Mouse (Mus musculus) Patski (cell line): ENCODE data around the gene Srf. TPM values are rescaled to one million over a fixed set of nuclear protein-coding genes. Genes with fewer than 3 reads are reported as not detected.
"Not testable (repeated sequence)": the region's sequence is repeated elsewhere in the genome, so short reads cannot be mapped to it uniquely, and the experiment has no call there.

Experiments
- ATAC-seq: fragments of 100-300 bp; one replicate; pipeline ENCODE4 v1.8.0; 2021
- CTCF ChIA-PET: fragments of 350-600 bp; sonication (Branson Sonifier 250); formaldehyde crosslinking; loops from one replicate; lab custom pipeline; 2022; ENCODE audit warnings: inconsistent platforms; lab: Charles Lee
- POLR2A ChIA-PET: fragments of 350-600 bp; sonication (Branson Sonifier 250); formaldehyde crosslinking; loops from one replicate; lab custom pipeline; 2022; ENCODE audit warnings: antibody characterized with exemption, inconsistent platforms; lab: Charles Lee
- DNase-seq: peaks from one replicate; pipeline ENCODE4 v3.0.0-alpha.2; 2011; ENCODE audit warnings: low read depth, low spot score
- H3K27me3 ChIP-seq: fragments of 371-371 bp; one replicate; pipeline ENCODE4 v1.5.1; 2021
- CTCF ChIP-seq: fragments of 100-300 bp; IDR thresholded peaks from one replicate; pipeline ENCODE4 v1.5.1; 2021
- in situ Hi-C: fragments of 300-500 bp; cut with MboI; formaldehyde crosslinking; loops from 3 replicates; pipeline ENCODE4 v1.11.1; 2018; ENCODE audit warnings: low pct_unique_long_range_greater_than_20kb, mixed read lengths
- polyA plus RNA-seq: library from polyadenylated mRNA; unstranded; gene quantifications from one replicate; pipeline ENCODE4 v1.2.3, GENCODE M21; 2021

Srf gene
- polyA plus RNA-seq, 1 experiment from 2014 or later = 72.1 TPM

DNA sequence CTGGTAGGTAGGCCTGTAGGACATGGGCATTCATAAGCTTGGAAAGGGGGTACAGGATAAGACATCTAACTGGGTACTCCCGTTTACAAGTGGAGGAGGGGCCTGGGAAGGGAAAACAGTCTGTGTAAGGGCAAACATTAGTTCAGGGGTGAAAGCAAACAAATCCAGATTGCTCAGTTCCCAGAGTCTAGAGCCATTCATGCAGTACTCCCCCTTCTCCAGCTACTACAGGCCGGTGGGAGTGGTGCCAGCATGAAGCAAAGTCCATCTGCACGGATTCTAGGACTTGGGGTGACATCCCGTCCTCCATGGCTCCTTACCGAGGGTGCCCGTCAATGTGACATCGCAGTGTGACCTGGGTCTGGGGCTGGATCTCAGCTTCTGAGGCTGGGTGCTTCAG, 34.5 kb upstream of the Srf start:
- ATAC-seq (no peak), DNase-seq (no peak)
- in situ Hi-C loops = no loop called here
- POLR2A ChIA-PET = no interaction called here
- no peak for TF ChIP-seq CTCF
- no peaks in the 10 kb centered on the region for H3K27me3 ChIP-seq
- CTCF ChIA-PET = no interaction called here

DNA sequence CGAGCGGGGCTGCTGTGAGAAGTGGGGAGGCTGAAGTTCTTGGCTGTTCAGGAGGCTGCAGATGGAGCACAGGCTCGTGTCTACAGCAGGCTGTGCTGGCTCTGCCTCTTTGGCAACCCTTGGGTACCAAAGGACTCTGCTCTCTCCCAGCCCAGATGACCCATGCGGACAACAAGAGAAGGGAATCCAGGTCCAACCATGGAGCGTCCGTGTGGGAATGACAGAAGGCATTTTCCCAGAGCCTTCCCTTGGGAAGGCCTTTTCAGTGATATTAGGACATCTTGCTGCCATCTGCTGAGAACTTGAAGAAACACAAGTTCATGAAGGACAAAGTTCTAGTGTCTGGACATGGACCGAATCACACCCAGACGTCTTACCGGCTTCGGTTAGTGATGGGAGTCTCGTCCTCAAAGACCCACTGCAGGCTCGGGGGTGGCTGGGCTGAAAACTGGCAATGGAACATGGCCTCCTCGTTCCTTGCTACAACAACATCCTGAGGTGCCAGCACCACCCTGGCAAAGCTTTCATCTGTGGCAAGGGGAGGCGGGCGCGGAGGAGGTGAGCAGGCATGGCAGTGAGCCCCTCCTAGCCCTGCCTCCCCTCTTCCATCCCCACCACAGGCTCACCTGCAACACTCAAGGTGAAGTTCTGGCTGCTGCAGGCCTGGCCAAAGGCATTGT, 33.8 kb upstream of the Srf start:
- DNase-seq (no peak), ATAC-seq (no peak)
- H3K27me3 ChIP-seq = no peaks in the 10 kb centered on the region
- ChIA-PET CTCF (no interaction called here), POLR2A (no interaction called here)
- no peak for TF ChIP-seq CTCF
- in situ Hi-C loops = no loop called here

DNA sequence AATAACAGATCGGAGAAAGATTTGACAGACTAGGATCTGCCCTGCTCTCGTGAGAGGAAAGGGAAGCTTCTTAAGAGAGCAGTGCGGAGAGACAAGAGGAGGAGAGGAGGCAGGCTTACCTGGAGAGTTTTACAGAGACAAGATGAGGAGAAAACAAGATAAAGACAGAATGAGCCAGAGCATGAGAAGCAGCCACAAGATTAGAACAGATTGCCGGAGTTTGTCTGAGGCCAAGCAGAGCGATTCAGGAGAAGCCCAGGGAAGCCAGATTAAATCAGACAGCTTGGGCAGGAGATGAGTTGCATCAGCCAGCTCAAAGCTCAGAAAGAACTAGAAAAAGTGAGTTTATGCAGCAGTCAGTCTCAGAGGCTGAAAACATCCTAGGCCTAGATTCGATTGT, 32.9 kb upstream of the Srf start:
- ChIA-PET CTCF (no interaction called here), POLR2A (no interaction called here)
- no peaks in the 10 kb centered on the region for H3K27me3 ChIP-seq
- DNase-seq (no peak), ATAC-seq (no peak)
- no peak for TF ChIP-seq CTCF
- in situ Hi-C loops = no loop called here

DNA sequence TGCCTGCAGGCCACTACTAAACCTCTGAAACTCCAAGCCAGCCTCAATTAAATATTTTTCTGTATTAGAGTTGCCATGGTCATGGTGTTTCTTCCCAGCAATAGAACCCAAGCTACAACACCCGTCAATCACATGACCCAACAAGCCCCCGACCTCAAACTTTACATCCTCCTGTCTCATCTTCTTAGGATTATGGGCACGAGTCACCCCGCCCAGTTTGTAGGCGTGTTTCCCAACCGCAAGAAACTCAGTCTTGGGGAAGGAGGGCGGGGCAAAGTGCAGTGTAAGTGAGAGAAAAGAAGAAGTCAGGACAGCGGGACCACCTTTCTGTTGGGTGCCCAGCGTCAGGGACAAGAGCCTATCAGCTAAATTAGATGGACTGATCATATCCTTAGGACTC, 32.2 kb upstream of the Srf start:
- ChIA-PET CTCF (interaction anchor here (1.5 kb wide), 1 partner anchor 12 kb away, joined by 5 read pairs; no protein-coding TSS in a partner anchor), POLR2A (no interaction called here)
- no peak for TF ChIP-seq CTCF
- DNase-seq (no peak), ATAC-seq (no peak)
- in situ Hi-C loops = no loop called here
- no peaks in the 10 kb centered on the region for H3K27me3 ChIP-seq

DNA sequence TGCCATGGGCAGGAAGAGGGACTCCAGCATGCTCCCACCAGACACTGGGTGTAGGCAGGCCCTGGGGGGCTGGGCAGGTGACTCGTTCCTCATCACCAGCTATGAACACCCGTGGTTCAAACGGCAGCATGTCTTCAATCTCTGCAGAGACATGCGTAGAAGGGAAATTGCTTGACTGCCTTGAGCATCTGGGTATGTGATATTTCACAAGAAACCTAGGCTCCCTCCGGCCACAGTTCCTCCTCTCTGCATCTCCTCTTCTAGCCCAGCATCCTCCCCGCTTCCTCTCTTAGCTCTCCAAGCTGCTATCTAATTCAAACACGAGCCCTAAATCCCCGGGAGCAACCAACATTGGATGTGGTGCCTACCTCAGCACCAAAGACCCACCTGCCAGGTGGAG, 30.4 kb upstream of the Srf start:
- H3K27me3 ChIP-seq = no peaks in the 10 kb centered on the region
- ChIA-PET POLR2A (no interaction called here), CTCF (interaction anchor here (1.4 kb wide), 1 partner anchor 34 kb away, joined by 4 read pairs; no protein-coding TSS in a partner anchor)
- no peak for TF ChIP-seq CTCF
- ATAC-seq (no peak), DNase-seq (no peak)
- in situ Hi-C loops = no loop called here

DNA sequence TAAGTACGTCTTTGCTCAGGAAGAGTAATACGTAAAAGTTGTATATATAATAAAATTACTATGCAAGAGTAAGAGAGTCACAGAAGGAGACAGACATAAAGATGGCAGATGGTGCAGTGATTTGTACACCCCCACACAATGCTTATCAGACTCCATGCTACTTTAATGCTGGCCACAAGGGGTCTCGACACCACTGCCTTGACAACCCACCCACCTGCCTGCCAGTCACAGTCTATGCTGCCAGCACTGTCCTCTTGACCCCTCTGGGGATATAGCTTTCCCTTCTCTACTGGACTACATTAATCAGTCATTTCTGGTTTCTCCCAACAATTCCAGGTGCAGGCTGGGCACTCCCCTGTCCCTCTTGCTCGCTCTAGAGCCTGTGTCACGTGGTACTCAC, 22.7 kb upstream of the Srf start:
- POLR2A ChIA-PET = interaction anchor here (0.5 kb wide), 1 partner anchor 35 kb away, joined by 3 read pairs; no protein-coding TSS in a partner anchor
- no peak for ATAC-seq
- no peak for TF ChIP-seq CTCF
- H3K27me3 ChIP-seq = no peaks in the 10 kb centered on the region
- in situ Hi-C loops = no loop called here
- CTCF ChIA-PET = interaction anchor here (1.8 to 2.3 kb wide), 2 partner anchors 11 to 21 kb away, joined by 5 read pairs; no protein-coding TSS in a partner anchor
- no peak for DNase-seq

DNA sequence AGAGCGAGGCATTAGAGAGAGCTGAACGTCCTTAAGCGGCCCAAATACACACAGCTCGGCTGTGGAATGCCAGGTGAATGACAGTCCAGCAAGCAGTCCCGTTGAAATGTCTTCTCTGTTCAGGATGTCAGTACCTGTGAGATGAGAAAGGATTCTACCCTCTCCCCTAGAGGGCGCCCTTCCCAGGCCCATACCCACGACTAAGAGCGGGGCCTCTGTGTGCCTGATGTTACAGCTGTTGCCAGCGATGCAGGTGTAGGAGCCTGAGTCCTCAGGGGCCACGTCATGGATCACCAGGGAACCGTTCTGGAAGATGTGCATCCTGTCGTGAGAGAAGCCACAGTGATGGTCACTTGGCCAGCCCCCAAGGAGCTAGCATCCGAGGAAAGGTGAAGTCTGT, 20.1 kb upstream of the Srf start:
- DNase-seq (no peak), ATAC-seq (no peak)
- ChIA-PET CTCF (interaction anchor here (0.9 to 2.3 kb wide), 6 partner anchors 8 to 56 kb away, joined by 3 to 7 read pairs (median 4); no protein-coding TSS in a partner anchor), POLR2A (no interaction called here)
- no peaks in the 10 kb centered on the region for H3K27me3 ChIP-seq
- in situ Hi-C loops = no loop called here
- peak; percentile 81 for TF ChIP-seq CTCF

DNA sequence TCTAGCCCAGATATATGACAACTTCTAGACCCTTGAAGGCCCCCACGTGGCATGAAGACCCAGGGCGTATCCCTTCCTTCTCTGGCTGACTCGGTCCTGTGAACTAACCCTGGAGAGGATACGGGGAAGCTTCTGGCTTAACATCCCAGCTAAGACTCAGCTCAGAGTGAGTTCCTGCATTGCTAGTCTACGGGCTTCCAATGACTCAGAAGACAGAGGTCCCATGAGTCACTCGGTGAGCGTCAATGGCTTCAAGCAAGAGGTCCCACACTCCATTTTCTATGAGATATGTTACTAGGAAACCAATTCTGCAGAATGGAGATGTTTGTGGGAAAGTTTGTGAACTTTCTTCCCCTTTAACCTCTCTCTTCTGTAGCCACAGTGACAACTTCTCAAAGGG, 18.6 kb upstream of the Srf start:
- ATAC-seq (no peak), DNase-seq (no peak)
- in situ Hi-C loops = no loop called here
- POLR2A ChIA-PET = no interaction called here
- CTCF ChIA-PET = no interaction called here
- no peak for TF ChIP-seq CTCF
- H3K27me3 ChIP-seq = no peaks in the 10 kb centered on the region

DNA sequence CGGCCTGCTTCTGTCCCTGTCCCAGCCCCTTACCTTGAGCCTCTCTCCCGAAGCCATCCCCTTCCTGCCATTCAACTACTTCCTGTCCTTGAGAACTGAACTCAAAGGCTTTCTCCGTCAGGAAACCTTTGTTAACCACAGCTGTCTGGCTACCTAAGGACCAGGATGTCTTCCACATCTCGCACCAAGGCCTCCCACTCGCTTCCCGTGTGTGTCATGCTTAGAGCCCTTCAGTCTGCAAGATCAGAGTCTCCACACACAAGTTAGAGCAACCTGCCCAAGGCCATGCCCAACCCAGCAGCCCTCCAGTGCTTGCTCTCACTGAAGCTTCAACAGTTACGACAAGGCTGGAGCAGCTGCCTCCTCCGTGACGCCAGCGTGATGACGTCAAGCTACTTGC, 15.0 kb upstream of the Srf start:
- DNase-seq (no peak), ATAC-seq (no peak)

DNA sequence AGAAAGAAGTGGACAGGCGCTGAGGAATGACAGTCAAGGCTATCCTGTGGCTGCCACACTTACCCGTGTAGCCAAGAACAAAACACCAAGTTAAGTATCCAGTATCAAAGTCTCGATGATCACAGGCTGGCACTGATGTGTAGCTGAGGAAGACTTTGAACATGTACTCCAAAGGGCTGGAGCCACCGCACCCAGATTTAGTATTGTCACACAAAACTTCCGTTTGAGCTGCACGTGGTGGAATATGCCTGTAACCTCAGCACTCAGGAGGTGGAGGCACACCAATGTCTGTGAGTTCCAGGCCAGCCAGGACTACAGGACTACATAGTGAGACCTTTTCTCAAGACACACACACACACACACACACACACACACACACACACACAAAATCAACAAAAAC, 3.2 kb upstream of the Srf start:
- in situ Hi-C loops = no loop called here
- ChIA-PET POLR2A (no interaction called here), CTCF (interaction anchor here (0.7 to 1.0 kb wide), 2 partner anchors 14 to 21 kb away, joined by 3 to 4 read pairs; no protein-coding TSS in a partner anchor)
- H3K27me3 ChIP-seq = no peaks in the 10 kb centered on the region
- TF ChIP-seq CTCF = no peak
- no peak for ATAC-seq
- no peak for DNase-seq

More for the DNA sequence above, 15.0 kb upstream of the Srf start:
- H3K27me3 ChIP-seq = no peaks in the 10 kb centered on the region
- CTCF ChIA-PET = no interaction called here
- POLR2A ChIA-PET = no interaction called here
- TF ChIP-seq CTCF = no peak
- in situ Hi-C loops = no loop called here

DNA sequence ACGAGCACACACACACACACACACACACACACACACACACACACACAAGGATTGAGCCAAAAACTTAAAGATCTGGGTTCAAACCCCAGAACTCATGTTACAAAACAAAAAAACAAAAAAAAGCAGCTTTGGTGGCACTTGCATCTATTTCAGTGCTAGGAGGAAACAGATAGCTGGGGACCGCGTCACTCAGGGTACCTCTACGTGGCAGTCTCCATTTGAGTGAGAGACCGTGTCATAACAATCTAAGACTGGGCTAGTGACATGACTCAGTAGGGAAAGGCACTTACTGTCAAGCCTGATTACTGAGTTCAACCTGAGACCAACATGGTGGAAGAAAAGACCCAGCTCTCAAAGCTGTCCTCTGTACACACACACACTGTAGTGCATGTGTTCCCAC, 2.2 kb upstream of the Srf start:
- DNase-seq (no peak), ATAC-seq (no peak)
- no peak for TF ChIP-seq CTCF
- no peaks in the 10 kb centered on the region for H3K27me3 ChIP-seq
- ChIA-PET POLR2A (no interaction called here), CTCF (interaction anchor here (0.7 to 1.5 kb wide), 3 partner anchors 20 to 58 kb away, joined by 3 to 5 read pairs (median 3); no protein-coding TSS in a partner anchor)
- in situ Hi-C loops = no loop called here

DNA sequence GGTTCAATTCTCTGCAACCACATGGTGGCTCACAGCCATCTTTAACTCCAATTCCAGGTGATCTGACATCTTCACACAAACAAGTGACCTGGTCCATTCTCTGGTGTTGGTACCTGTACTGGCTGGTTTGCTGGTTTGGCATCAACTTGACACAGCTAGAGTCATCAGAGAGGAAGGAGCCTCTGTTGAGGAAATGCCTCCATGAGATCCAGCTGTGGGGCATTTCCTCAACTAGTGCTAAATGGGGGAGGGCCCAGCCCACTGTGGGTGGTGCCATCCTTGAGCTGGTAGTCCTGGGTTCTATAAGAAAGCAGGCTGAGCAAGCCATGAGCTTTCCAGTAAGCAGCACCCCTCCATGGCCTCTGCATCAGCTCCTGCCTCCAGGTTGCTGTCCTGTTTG, 1.3 kb upstream of the Srf start:
- DNase-seq, H3K27me3 ChIP-seq, POLR2A ChIA-PET, in situ Hi-C loops, ATAC-seq: not testable (repeated sequence)
- CTCF ChIA-PET = interaction anchor here (1.2 to 1.5 kb wide), 2 partner anchors 10 to 21 kb away, joined by 3 to 5 read pairs; no protein-coding TSS in a partner anchor
